Mouse (Mus musculus) embryo, embryonic 9.5 days (tissue): ENCODE results near the gene Cmtm1.
"Not testable (repeated sequence)": the region's sequence is repeated elsewhere in the genome, so short reads cannot be mapped to it uniquely, and the experiment has no call there.

Source experiments
- DNase-seq: peaks from one replicate; pipeline ENCODE4 v3.0.0-alpha.2; 2017; ENCODE audit errors: extremely low spot score

Cmtm1 gene

DNA sequence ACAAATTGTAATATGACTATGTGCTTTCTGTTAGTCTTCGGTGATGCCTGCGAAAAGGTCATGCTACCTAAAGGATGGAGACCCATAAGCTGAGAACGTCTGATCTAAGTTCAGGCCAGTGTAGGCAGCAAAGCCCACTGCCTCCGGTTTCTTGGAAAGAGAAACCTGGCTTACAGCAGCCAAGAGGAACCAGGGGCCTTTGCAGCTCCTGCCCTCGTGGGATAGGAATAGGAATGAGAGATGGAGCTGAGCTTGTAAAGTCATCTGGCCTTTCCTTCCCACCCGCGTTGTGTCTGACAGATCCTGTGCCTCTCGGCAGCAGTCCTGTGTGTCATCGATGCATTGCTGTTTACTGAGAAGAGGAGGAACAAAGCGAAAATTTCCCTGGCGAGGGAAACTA, 11.3 kb upstream of the Cmtm1 start, which contains the start of gene Gm11020:
Gene Gm11020 (plus strand): TSS at position 301 of the 400 bp plus-strand sequence.
- DNase-seq = not testable (repeated sequence)

GRCm38 (mm10) chr8:104313311-104313710, 3.4 kb upstream of the Cmtm1 start:
- no peak for DNase-seq

DNA sequence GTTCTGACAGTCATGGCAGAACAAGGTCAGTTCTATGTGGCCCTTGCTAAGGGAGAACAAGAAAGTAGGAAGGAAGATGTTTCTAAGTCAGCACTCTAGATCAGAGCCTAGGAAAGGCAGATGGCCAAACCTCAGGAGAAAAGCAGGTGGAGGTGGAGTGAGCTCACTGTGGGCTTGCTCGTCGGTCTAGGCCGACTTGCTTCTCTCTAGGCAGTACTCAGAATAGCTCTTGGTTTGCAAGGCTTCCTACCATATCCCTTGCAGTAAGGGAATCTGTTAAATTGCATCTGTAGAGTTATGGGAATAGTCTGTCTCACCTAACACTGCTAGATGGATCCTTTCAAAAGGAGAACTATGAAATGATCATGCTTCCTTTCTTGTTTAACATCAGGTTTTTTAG, 2.1 kb upstream of the Cmtm1 start:
- DNase-seq = not testable (repeated sequence)

- DNase-seq = not testable (repeated sequence)
Observed at GRCm38 (mm10) chr8:104308341-104308740, 1.6 kb downstream of the Cmtm1 start.

DNA sequence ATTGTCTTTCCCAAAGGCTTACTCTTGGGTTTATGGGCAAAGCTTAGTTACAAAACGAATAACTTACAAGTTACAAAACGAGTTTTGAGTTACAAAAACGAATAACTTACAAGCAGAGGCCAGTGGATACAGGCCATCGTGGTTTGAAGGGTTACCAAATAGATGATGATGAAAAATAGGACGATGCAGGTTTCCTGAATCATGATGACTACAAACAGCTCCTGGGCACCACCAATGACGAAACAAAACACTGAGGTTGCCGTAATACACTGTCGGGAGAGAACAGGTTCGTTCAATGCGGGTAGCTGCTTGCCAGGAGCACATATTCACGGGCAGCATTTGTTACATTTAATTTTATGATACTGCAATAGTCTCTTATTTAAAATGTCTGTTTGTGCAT, 5.0 kb downstream of the Cmtm1 start:
- DNase-seq = no peak

- not testable (repeated sequence) for DNase-seq
Observed at GRCm38 (mm10) chr8:104302536-104302935, 7.4 kb downstream of the Cmtm1 start.

DNA sequence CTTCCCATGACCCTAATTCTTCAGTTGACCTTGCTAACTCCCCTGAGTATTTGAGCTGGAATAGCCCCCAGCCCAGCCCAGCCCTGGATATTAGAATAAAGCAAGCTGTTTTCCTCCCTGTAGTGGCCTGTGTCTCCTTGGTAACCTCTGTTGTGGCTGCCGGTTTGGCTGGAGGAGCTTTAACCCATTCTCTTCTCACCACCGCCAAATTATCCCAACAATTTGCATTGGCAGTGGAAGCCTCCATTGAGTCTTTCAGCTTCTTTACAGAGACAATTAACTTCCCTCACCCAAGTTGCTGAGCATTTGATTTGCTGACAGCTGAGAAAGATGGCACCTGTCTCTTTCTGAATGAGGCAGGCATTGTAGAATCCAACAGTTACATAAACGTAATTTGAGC, 8.4 kb downstream of the Cmtm1 start:
- DNase-seq = peak; percentile 35

GRCm38 (mm10) chr8:104294396-104294795, 15.5 kb downstream of the Cmtm1 start:
- no peak for DNase-seq

DNA sequence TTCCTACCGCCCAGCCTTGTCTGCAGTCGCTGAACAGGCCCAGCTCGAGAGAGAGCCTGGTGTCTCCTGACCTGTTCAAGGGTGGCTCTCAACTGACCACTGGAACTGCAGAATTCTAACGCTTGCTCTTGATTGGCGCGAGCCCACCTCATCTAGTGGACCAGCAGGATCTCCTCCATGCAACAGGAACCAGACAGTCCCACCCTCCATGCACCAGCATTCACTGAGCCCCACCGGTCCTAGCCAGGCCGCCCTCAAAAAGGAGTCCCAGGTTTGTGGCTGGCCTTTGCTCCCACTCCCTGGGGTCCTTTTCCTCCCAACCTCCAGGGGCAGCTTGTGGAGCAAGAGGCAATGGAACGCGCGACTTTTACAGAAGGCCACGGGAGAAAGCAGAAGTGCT, 16.9 kb downstream of the Cmtm1 start, which contains the start of gene Cmtm2a:
Gene Cmtm2a (minus strand): TSS at position 101 of the 400 bp plus-strand sequence.
- DNase-seq = not testable (repeated sequence)

DNA sequence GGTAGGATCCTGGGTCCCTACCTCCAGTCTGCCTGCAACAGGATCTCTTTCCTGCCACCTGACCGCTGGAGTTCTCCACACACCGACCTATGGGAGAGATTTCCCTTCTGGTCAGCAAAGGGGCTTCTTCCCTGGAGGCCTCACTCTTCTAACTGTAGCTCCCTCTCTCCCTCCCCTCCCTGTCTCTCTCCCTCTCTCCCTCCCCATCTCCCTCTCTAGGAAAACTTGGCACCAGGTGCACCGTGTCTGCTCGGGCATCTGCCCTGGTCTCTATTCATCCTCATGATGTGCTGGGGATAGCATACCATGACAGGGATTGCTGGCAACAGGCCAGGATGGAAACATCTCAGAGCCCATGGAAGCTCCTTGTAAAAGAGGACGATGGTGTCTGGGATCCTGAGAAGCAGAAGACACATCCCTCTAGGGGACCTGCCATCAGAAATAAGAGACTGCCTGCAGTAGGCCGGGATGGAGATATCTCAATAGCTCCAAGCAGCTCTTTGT, 41.0 kb downstream of the Cmtm1 start:
- DNase-seq = no peak

- no peak for DNase-seq
Observed at GRCm38 (mm10) chr8:104268368-104268767, 41.6 kb downstream of the Cmtm1 start.

GRCm38 (mm10) chr8:104264271-104264935, 45.5 kb downstream of the Cmtm1 start:
- not testable (repeated sequence) for DNase-seq

GRCm38 (mm10) chr8:104261802-104262201, 48.1 kb downstream of the Cmtm1 start:
- DNase-seq = not testable (repeated sequence)

DNA sequence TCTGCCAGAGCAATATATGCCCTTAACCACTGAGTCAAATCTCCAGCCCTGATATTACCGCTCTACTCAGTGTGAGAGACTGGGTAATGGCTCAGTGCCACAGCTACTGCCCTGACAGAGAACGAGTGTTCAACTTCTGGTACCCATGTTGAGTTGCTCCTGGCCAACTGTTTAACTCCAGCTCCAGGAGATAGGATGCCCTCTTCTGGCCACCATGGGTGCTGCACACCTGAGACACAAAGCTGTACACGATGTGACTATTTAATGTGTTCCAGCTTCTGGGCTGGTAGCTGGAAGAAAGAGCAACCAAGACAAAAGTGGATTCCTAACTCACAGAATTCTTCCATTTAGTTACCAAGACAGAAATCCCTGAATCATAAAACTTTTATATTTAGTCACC, 56.9 kb downstream of the Cmtm1 start:
- peak; percentile 9 for DNase-seq

GRCm38 (mm10) chr8:104251461-104251860, 58.5 kb downstream of the Cmtm1 start:
- peak; percentile 28 for DNase-seq

DNA sequence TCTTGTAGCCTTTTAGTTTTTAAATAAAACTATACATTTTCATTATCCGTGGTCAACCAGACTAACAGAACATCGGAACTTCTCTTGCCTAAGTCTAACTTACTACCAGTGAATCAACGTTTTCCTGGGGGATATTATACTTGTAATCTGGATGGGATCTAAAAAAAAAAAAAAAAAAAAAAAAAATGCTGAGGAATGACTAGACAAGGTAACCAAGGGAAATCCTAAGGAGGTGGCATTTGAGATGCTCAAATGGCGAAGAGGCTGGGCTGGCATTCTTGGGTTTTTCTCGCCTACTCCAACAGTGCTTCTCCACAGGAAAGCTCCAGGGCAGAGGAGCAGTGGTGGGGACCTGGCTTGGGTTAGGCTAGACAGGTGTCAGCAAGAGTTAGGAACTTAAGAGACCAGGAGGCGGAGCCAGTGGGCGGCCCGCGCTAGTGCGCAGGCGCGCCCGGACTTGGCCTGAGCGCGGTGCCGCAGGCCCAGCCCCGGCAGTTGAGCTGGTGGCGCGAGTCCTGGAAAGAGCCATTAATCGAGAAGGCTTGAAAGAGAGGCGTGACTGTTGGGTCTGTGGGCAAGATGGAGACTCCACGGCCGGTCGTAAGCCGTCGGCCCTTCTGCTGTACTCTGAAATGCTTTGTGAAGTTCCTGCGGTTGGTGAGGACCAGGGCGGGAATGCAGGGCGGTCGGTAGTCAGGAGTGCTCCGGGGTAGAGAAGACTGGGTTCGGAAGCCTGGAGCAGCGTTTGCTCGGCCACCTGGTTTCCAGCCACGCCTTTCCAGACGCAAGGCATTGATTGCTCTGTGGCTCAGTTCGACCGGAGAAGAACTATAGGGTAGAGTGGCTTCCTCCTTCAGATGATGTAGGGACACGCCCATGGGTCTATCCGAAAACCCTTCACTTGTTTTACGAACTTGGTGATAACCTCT, 59.2 kb downstream of the Cmtm1 start, which contains the start of gene Cklf:
Gene Cklf (plus strand): TSS at position 423 of the 929 bp plus-strand sequence.
- peak; percentile 88 for DNase-seq

DNA sequence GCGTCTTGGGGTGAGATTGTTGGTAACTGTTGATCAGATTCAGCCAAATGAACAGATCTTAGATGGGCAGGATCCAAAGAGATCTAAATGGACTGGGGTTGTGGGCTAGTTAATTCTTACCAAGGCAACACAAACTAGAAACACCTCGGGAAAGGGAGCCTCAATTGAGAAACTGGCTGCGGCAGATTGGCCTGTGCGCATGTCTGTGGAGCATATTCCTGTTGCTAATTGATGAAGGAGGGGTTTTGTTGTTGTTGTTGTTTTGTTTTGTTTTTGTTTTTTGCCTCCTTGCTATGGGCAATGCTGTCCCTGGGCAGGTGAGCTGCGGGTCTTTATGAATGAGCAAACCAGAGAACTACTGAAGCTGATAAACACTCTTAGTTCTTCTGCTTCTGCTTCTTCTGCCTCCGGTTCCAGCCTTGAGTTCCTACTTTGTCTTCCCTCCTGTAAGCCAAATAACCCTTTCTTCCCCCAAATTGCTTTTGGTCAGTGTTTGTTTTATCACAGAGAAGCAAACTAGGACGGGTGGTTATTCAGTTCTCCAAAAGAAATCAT, 60.4 kb downstream of the Cmtm1 start:
- DNase-seq = no peak

GRCm38 (mm10) chr8:104248276-104248675, 61.7 kb downstream of the Cmtm1 start, which contains the start of gene Tk2:
Tk2 (minus strand) TSS chr8:104248558.
- peak; percentile 84 for DNase-seq

DNA sequence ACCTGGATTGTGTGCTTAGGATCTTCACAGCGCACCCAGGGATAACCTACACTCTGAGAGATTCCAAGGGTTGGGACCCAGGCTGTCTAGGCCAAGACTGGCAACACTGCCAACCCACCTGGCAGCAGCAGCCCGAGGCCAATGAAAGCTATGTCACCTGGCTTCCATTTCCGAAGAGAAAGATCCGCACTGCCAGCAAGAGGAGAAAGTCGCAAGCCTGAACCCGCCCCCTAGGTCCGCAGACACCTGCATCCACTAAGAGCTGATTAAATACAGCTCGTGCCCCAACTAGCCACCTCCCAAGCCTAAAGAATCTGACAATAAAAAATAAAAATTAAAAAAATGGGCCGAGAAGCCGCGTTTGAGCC, 62.1 kb downstream of the Cmtm1 start:
- DNase-seq = no peak

GRCm38 (mm10) chr8:104247054-104247907, 62.7 kb downstream of the Cmtm1 start:
- no peak for DNase-seq

- DNase-seq = no peak
Observed at GRCm38 (mm10) chr8:104246621-104247020, 63.3 kb downstream of the Cmtm1 start.
